Mouse (Mus musculus): ENCODE data around the gene Dnajb12.
A peak's percentile ranks its signal among the peaks of the same experiment; 100 is the strongest.

The Dnajb12 gene

GRCm38 (mm10) chr10:59897511-59897910 is 18.2 kb downstream of the Dnajb12 start:
- peak; percentile 76 for DNase-seq (ENCODE audit: low read depth)

- no peak for DNase-seq (ENCODE audit: low read depth)
Observed at GRCm38 (mm10) chr10:59898180-59898778, 18.9 kb downstream of the Dnajb12 start.

- DNase-seq (ENCODE audit: low read depth): no peak
Observed at GRCm38 (mm10) chr10:59898935-59899334, 19.6 kb downstream of the Dnajb12 start.

- DNase-seq (ENCODE audit: low read depth): peak; percentile 96
Observed at GRCm38 (mm10) chr10:59899341-59900173, 20.2 kb downstream of the Dnajb12 start.

- peak; percentile 58 for DNase-seq (ENCODE audit: low read depth)
Observed at GRCm38 (mm10) chr10:59900174-59900435, 20.7 kb downstream of the Dnajb12 start.

- DNase-seq (ENCODE audit: low read depth): no peak
Observed at GRCm38 (mm10) chr10:59900939-59901338, 21.6 kb downstream of the Dnajb12 start.

- DNase-seq (ENCODE audit: low read depth): no peak
Observed at GRCm38 (mm10) chr10:59901463-59901862, 22.1 kb downstream of the Dnajb12 start.

GRCm38 (mm10) chr10:59901986-59902605 is 22.7 kb downstream of the Dnajb12 start:
- DNase-seq (ENCODE audit: low read depth): no peak

- DNase-seq (ENCODE audit: low read depth): no peak
Observed at GRCm38 (mm10) chr10:59902606-59902990, 23.2 kb downstream of the Dnajb12 start.

GRCm38 (mm10) chr10:59903170-59903569 is 23.8 kb downstream of the Dnajb12 start:
- DNase-seq (ENCODE audit: low read depth): peak; percentile 47

GRCm38 (mm10) chr10:59907080-59907609 is 27.8 kb downstream of the Dnajb12 start:
- no peak for DNase-seq (ENCODE audit: low read depth)

- peak; percentile 94 for DNase-seq (ENCODE audit: low read depth)
Observed at GRCm38 (mm10) chr10:59907695-59908299, 28.4 kb downstream of the Dnajb12 start.

GRCm38 (mm10) chr10:59908776-59909315 is 29.5 kb downstream of the Dnajb12 start:
- peak; percentile 66 for DNase-seq (ENCODE audit: low read depth)

- DNase-seq (ENCODE audit: low read depth): peak; percentile 99
Observed at GRCm38 (mm10) chr10:59909357-59909847, 30.0 kb downstream of the Dnajb12 start.

- no peak for DNase-seq (ENCODE audit: low read depth)
Observed at GRCm38 (mm10) chr10:59911091-59911490, 31.7 kb downstream of the Dnajb12 start.

GRCm38 (mm10) chr10:59911561-59912198 is 32.3 kb downstream of the Dnajb12 start:
- no peak for DNase-seq (ENCODE audit: low read depth)

GRCm38 (mm10) chr10:59915196-59915962 is 36.0 kb downstream of the Dnajb12 start:
- DNase-seq (ENCODE audit: low read depth): no peak

GRCm38 (mm10) chr10:59916159-59916558 is 36.8 kb downstream of the Dnajb12 start:
- peak; percentile 88 for DNase-seq (ENCODE audit: low read depth)

GRCm38 (mm10) chr10:59916649-59917048 is 37.3 kb downstream of the Dnajb12 start:
- no peak for DNase-seq (ENCODE audit: low read depth)

GRCm38 (mm10) chr10:59918111-59918510 is 38.8 kb downstream of the Dnajb12 start:
- DNase-seq (ENCODE audit: low read depth): peak; percentile 69

Data from NIH3T3 (cell line).